In the genomic region with DNA sequence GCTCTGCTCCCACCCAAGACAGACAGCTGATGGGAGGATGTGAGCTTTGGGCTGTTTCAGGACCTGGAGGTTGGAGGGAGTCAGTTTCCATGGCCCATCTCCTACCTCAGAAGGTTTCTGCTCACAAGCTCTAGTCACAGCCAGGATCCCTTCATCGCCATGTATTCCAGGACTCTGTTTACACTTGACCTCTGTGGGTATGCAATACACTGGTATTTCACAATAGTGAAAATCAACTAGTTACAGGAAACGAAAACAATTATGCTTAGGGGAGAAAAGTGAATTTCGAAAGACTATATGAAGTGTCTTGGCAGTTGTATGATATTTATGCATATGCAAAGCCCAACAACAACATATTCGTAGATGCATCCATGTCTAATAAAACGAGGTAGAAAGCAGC, we compare ENCODE assay signal across 18 mouse cellular contexts.
"Had no signal": no experiment of that assay in that cellular context is flagged by ENCODE, and none has a peak within 500 bp of the region (broad histone marks: within the 10 kb centered on the region; RNA-seq: fewer than 3 reads in every experiment).

No protein-coding gene starts in this region.

- H3K27ac ChIP-seq: liver, embryonic 12.5 days; liver, embryonic 14.5 days; macrophage; midbrain, embryonic 13.5 days; midbrain, embryonic 15.5 days; neural tube, embryonic 12.5 days had no signal

- H3K9me3 ChIP-seq: liver, embryonic 12.5 days; midbrain, embryonic 13.5 days; midbrain, embryonic 15.5 days; neural tube, embryonic 12.5 days had no signal

- ATAC-seq: liver, embryonic 12.5 days; midbrain, embryonic 13.5 days; midbrain, embryonic 15.5 days had no signal

- H3K4me3 ChIP-seq: liver, embryonic 12.5 days; megakaryocyte, embryonic 14.5 days; midbrain, embryonic 13.5 days; midbrain, embryonic 15.5 days; neural tube, embryonic 12.5 days had no signal

- H3K4me1 ChIP-seq: liver, embryonic 12.5 days; midbrain, embryonic 13.5 days; midbrain, embryonic 15.5 days; neural tube, embryonic 12.5 days had no signal

- H3K27me3 ChIP-seq: liver, embryonic 12.5 days; megakaryocyte, embryonic 14.5 days; midbrain, embryonic 13.5 days; midbrain, embryonic 15.5 days; neural tube, embryonic 12.5 days had no signal

- H3K9ac ChIP-seq: liver, embryonic 12.5 days; liver, embryonic 14.5 days; midbrain, embryonic 13.5 days; midbrain, embryonic 15.5 days; neural tube, embryonic 12.5 days had no signal

- DNase-seq: liver; lung, adult 2 months; retina, postnatal 1 day; right cerebral cortex, adult 18-20 months; right cerebral cortex, postnatal 25 days; right cerebral cortex, postnatal 4 days; spleen, adult 18-20 months; thymus, adult 18-20 months; thymus, postnatal 14 days; thymus, postnatal 36 days had no signal

- H3K36me3 ChIP-seq: liver, embryonic 12.5 days; midbrain, embryonic 15.5 days; neural tube, embryonic 12.5 days had no signal

- H3K4me2 ChIP-seq: liver, embryonic 12.5 days; midbrain, embryonic 11.5 days; midbrain, embryonic 13.5 days; midbrain, embryonic 15.5 days; neural tube, embryonic 12.5 days had no signal
